Mouse (Mus musculus) thymus, postnatal 10 days (tissue): Measurements from ENCODE around the gene Ublcp1.
"Not testable (repeated sequence)": the region's sequence is repeated elsewhere in the genome, so short reads cannot be mapped to it uniquely, and the experiment has no call there.

ENCODE experiments used
- DNase-seq, 2 experiments: peaks; one replicate each; pipeline ENCODE4 v3.0.0; 2021; ENCODE audit warnings: low spot score in 2 of 2

The Ublcp1 gene

DNA sequence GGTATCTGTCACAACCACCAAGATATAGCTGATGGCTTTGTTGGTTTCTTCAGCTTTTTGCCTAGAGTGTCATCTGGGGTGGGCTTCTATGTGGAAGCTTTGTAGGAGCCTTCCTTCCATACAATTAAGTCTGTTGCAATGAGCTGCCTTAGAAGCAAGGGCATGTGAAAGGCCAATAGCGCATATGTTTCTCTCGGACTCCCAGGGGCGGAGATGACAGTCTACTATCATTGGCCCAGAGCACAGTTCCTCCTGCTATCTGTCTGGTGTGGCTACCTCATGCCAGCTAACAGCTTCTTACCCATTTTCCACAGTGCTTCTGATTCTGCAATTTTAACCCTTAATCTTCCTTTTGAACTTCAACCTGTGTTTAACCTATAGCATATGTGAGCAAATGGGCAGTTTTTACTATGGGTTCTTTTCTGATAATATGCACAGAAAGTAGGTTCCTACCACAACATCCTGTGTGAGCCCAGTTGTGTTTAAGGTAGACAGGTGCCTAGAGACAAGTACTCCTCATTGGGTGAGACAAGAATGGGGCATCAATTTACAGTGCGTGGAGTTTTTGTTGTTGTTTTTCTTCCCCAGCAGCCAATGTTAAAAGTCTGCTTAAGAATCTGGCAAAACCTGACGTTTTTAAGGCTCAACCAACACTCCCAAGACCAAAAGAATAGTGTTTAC is 24.5 kb upstream of the Ublcp1 start:
- peak in 1 of 2 experiments; percentile 29 for DNase-seq

DNA sequence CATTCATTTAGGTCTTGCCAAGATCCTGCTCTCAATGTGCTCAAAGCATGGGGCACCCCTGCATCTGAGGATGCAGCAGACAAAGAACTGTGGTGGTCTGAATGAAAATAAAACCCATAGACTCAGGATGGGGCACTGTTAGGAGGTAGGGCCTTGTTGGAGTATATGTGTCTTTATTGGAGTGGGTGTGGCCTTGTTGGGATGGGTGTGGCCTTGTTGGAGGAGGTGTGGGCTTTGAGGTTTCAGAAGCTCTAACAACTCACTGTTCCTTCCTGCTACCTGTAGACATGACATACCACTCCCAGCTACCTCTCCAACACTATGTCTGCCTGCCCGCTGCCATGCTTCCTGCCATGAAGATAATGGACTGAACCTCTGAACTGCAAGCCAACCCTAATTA is 18.8 kb upstream of the Ublcp1 start:
- no peak for DNase-seq

DNA sequence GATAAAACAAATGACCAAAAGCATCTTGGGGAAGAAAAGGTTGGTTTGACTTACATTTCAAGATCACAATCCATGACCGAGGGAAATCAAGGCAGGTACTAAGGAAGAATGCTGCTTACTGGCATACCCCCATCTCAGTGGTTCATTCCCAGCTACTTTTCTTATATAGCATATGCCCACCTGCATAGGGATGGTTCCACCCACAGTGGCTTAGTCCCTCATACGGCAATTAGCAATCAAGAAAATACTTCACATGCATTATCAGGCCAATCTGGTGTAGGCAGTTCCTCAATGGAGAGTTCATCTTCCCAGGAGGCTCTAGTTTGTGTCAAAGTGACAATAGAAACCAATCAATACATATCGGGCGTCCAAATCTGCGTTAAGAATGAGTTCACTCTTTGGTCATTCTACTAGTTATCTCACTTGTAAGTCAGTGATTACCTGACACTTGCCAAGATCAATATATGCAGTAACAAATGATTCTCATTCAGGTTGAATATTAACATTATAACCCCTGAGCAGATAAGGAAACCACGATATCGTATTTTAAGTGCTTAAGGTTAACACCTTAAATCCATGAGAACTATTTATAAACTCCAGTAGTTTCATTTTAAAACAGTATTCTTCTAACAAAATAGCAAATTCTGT is 14.9 kb upstream of the Ublcp1 start:
- DNase-seq = no peak

DNA sequence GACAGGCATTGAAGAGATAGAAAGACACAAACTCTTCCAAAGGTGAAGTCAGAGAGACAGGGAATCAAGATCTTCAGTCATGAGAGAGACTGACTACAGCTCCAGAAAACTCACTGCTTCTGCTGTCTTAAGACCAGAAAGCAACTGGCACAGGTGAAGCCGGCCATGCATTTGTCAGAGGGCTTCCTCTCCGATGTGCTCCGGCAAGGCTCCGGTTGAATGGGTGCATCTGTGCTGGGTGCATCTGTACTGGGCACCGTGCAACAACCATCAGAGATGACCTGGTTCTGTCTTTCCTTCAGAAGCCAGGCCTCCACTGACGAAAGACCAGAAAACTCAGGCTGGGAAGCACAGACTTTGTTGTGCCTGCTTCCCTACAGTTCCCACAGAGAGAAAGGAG is 9.9 kb upstream of the Ublcp1 start:
- DNase-seq = no peak

DNA sequence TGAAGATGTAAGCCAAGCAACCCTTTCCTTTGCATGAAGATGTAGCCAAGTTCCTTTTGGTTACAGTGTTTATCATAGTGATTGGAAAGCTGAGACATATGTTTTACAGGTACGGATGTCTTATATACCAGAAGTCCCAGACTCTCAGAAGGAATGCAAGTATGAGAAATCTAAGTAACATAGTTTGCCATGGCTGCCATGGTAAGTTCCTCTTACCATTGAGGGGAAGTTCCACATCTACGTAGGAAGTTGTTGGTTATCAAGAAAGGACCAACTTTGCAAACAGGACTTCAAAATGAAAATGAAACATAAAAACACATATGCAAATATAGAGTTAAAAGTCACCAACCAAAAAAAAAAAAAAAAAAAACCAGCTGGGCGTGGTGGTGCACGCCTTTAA is 8.1 kb upstream of the Ublcp1 start:
- no peak for DNase-seq

DNA sequence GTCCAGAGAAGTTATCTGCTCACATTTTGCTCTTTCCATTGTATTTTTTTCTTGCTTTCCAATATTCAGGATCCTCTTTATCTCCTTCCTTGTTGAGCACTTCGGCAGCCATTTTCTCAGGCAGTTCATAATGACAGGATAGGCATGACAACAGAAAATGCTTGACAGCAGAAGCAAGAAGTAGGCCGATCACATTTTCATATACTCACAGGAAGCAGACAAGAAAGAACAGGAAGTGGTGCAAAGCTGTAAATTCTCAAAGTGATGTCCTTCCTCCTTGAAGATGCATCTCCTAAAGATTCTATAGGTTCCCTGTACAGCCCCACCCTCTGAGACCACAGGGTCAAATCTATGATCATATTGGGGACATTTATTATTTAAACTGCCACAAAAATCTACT is 6.1 kb upstream of the Ublcp1 start:
- no peak for DNase-seq

DNA sequence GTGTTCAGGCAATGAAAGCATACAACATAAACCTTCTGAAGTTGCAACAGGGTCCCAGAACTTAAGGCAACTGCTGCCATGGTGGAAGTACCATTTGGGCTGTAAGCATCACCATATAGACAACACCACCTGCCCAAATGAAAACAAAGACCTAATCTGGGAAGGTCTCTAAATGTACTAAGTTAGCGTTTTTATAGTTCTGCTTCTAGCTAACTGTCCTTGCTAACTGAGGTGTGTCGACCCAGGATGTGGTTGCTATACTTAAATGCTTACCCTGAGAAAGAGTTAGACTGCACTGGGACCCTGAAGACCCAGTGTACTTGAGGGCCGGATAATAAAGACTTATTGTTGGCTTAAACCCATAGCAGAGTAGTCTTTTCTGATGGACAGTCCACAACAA is 5.2 kb upstream of the Ublcp1 start:
- DNase-seq = no peak

DNA sequence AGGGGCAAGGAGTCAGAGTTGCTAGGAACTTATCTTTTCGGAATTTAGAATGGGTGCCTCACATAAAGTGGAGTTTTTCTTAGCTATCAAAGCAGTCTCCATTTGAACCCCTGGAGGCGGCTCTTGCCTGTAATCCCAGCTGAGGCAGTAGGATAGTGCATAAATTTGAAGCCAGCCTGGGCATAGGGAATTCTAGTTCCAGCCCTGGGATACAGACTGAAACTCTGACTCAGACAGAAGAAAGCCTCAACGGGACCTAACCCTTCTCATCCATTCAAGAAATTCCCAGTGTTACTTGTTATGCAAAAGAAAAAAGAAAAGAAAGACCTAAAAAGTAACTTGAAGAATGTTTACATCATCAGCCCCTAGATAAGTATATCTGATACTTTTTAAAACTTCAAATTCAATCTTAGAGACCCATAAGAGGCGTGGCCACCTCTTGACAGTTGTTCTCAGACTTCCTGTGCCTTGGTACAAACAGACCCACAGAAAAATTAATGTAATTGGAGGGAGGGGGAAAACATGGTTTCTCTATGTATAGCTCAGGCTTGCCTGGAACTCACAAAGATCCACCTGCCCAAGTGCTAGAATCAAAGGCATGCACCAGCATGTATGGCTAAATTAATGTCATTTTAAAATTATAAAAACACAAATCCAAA is 1.2 kb upstream of the Ublcp1 start:
- peak; percentile 22 to 27 for DNase-seq

DNA sequence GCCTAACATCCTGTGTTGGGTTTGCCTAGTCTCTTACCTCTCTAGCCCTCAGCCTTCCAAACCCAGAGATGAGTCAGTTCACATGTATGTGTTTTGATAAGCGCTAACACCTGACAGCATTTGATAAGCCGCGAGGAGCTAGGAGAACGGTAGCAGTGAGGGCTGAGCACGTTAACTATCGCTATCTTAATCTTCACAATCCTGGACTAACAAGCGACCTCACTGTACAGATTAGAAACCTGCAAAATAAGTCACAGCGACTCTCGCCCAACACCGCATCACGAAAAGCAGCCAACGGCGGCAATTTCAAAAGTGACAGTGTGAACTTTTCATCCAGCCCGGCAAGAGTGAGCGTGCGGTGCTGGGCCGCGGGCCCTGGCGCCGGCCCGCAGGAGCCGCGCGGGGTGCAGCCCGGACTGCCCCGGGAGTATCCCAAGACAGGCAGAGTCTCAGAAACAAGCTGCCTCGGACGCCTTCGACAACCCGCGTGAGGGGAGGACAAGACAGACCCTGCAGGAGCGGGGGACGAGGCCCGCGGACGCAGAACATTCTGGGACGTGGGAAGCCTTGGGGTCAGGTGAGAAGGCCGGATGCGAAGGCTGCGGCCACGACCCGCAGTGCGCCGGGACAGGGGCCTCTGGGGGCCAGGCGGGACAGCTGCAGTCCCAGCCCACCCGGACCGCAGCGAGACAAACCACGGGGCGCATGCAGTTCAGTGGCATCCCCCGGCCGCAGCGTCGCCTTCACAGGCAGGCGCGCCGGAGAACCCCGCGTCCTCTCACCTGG is 459 bp downstream of the Ublcp1 start:
- DNase-seq = no peak

DNA sequence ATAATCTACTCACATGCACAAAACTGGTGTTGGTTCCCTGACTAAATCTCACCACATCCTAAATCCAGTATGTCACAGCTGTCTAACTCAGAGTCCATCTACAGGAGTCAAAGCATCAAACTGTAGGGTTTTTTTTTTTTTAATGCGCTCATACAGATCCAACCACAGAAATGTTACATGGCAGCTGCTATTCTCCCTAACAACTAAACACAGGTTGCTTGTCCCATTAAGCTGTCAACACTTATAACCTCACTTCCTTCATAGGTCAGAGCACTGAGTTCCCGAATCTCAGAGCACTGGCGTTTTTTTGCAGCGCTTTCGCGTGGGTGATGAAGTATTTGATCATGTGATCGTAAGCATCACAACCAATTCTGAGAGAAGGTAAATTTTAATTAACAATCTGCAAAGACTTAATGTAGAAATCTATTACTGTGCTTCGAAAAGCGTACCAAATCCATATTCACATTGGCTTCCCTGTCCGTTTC is 1.9 kb downstream of the Ublcp1 start:
- DNase-seq = no peak

DNA sequence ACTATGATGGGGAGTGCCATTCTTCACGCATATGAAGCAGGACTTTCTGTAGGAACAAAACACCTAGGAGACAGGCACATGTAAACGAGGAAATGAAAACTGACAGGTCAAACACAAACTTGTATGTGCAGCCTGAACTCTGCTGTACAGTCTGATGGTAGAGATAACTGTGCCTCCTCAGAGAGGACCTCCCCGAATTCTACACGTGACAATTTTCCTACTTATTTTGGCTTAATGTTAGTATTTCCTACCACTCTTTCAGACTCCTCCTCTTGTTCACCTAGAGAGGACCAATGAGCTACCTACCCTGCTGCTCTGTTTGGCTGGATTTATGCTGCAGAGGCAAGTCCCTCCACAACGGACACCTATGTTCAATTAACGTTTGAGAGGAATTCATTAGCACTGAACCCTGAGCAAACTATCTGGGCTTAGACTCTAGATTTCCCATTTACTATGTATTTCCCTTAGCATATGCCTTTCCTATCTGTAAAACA is 3.3 kb downstream of the Ublcp1 start:
- no peak for DNase-seq

DNA sequence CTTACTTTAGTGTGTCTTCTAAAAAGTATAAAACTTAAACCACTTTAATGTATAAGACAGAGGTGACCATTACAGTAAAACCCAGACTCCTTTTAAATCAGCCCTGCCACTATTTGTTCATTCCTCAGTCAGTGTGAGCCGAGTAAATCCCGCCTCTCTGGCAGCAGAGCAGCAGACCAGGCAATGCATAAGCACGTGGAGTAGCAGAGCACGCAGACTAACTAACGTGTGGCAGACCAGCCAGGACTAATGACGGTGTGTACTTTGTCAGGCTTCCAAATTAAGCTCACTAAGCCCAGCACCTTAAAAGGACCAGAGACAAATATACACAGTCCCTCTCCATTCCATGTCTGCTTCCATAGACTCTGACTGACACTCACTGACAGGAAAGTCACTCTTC is 8.8 kb downstream of the Ublcp1 start:
- DNase-seq = no peak

DNA sequence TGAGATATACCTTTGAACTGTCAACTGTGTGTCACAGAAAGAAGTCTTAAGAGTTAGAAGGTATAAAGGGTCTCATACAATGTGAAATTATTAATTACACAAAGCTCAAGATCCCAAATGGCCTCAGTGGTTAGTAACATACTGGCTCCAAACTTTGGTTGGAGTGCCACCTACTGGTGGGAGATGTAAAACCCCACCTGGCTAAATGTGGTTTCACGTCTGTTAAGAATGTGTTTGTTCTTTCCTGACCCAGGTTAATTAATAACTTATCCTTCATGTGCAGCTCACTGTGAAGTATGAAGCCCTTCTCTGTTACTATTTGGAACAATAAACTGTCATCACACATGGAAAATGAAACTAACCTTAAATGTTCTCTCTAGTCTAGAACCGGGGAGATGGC is 16.9 kb downstream of the Ublcp1 start:
- peak; percentile 40 to 76 for DNase-seq

DNA sequence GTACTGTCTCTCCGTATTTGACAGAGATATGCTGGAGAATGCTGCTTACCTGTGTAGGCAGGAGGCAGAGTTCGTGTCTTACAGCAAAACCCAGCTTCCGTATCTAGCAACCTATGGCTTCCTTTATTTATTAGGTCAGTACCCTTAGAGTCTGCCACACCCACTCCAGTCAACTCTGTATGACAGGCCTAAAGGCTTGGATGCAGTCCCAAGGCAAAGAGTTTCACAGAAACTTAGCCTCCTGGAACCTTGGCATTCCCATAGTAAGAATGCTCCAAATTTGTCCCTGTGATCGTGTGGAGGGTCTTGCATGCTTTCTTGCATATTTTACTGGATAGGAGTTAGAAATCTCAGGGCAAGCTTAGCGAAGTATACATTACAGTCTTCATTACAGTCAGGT is 18.3 kb downstream of the Ublcp1 start:
- DNase-seq = not testable (repeated sequence)

DNA sequence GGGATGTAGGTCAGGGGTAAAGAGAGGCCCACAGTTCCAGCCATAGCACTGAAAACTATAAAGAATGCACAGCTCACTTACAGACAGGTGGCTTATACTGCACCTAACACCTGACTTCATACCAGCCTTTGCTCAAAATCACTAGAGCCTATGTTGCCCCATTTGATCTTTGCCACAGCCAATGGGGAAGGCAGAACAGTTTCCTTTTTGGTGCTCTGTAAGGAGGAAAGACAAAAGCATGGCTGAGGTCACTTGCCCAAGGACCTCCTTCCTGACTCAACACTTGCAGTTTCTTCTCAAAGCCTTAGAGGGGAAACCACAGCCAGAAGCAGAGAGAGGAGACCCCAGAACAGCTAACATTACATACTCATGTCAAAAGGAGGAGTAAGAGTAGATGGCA is 19.3 kb downstream of the Ublcp1 start:
- DNase-seq = peak; percentile 60 to 61

DNA sequence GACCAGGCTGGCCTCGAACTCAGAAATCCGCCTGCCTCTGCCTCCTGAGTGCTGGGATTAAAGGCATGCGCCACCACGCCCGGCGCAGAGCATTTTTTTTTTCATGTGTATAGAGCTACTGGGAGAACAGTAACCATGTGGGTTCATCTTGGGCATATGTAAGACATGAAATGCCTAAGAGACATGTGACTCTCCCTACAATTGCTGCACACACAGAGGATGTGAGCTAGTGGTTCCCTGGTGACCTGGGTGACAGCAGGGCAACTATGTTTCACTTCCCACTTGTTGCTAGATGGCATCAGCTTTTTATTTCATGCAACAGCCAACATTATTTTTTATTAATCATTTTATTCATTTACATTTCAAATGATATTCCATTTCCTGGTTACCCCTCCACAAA is 32.5 kb downstream of the Ublcp1 start:
- no peak for DNase-seq

DNA sequence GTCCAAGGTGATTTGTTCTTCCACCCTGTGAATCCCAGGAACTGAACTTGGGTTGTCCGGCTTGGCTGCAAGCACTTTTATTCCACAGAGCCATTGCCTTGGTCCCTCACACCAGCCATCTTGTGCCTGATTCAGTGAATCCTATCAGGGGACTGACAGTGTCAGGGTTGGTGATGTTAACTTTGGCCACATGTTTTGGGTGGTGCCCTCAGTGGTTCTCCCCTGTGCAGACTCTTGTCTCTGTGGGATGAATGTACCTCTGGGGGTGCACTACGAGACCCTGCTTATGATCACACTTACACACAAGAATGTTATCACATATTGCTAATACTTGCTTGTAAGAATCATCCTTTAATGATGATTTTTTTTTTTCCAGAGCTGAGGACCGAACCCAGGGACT is 40.3 kb downstream of the Ublcp1 start:
- no peak for DNase-seq

DNA sequence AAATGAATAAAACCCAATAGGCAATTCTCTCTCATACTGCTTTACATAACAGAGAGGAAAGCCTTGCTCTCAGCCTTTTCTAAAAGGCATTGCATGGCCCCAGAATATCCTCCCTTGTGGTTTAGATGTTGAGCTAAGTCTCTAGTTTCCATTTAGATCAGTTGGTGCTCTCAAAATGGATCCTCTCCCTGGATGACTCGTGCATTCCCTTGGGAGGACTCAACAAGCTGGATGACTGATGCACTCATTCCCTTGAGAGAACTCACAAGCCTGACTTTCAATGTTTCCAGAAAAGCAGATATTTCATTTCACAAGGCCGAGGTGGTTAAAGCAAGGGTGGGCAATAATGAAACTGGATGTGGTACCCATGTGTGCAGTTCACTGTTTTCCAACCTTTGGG is 42.3 kb downstream of the Ublcp1 start:
- no peak for DNase-seq

DNA sequence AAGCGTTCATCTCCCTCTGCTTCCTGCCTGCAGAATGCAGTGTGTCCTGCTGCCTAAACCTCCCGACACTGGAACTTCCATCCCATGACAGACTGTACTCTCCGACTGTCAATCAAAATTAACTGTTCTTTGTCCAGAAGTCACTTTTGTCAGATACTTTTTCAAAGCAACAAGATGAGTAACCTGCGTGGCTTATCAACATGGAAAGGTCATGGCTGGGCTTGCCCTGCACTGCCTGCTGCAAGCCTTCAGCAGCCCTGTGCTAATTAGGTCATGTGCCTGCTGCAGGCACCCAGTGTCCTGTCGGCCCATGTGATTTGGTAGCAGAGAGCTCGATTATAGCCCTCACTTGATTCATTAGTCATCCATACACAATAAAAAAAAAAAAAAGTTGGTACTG is 44.7 kb downstream of the Ublcp1 start:
- no peak for DNase-seq

DNA sequence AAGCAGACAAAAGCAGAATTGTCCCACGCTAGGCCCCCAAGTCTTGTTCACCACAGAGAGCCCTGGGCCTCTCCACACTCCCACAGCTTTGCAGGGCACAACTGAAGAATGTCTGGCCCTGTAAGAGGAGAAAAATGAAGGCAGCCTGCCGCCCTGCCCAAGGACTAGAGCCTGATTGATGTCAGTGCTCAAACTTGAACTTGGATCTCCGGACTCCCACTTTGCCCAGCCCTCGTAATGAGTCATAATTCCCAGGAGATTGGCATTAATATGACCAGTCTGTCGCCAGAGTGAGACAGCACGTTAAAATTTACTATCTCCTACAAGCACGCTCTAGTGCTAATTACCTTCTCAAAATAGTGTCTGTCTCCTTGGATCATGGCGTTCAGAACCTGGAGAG is 45.3 kb downstream of the Ublcp1 start:
- no peak for DNase-seq

DNA sequence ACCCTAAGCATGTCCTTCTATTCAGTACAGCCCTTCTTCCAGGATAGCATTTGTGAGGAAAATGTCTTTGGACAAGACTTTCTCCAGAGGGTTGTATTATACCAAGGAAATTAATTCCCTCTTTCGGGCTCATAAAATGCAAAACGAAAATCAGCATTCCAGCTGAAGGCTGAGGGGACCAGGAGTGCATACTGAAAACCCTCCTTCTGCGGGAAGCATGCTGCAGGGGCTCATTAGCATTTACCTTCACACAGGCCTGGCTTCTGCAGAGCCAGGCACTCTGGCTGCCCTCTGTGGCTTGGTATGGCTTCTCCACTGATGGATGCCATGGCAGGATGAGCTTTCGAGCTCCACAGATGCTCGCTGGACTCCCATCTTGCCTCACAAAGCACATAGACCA is 46.3 kb downstream of the Ublcp1 start:
- no peak for DNase-seq

DNA sequence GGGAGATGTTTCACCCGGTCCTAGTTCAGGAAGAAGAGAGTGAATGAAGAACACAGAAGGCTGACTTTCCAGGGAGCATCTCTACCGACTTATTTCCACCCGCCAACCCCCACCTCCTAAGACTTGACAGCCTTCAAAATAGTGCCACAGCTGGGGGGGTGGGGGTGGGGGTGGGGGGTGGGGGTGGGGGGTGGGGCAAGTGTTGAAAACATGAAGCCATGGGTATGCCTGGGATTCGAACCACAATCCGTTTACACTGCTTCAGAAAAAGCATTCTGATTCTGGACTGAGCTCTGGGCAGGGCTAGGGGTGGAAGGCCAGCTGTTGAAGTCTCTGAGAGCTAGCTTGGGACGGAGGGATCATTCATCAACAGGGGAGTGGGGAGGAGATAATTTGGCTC is 47.0 kb downstream of the Ublcp1 start:
- DNase-seq = no peak
